Mouse (Mus musculus) kidney, postnatal 4 days (tissue): ENCODE measurements around the gene Sgpp1.
A peak's percentile ranks its signal among the peaks of the same experiment; 100 is the strongest.
"Not testable (repeated sequence)": the region's sequence is repeated elsewhere in the genome, so short reads cannot be mapped to it uniquely, and the experiment has no call there.

Source experiments
- DNase-seq, 2 experiments: peaks; one replicate each; pipeline ENCODE4 v3.0.0; 2021; ENCODE audit warnings: mixed read lengths in 2 of 2

The Sgpp1 gene

DNA sequence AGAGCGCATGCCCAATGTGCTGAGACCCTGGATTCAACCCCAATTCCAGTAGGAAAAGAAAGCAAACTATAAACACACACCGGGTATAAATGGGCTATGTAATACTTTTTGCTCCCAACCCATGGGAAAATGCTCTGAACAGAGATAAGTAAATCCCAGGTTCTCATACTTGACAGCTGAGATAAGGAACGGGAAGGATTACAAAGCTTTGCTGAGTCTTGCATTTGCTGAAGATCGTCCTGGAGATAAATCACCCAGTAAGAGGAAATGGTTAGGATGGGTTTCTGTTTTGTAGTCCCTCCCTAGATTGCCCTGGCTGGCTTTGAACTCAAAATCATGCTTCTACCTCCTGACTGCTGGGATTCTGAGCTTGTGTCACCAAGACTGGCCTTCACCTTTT is 48.2 kb downstream of the Sgpp1 start:
- no peak for DNase-seq

DNA sequence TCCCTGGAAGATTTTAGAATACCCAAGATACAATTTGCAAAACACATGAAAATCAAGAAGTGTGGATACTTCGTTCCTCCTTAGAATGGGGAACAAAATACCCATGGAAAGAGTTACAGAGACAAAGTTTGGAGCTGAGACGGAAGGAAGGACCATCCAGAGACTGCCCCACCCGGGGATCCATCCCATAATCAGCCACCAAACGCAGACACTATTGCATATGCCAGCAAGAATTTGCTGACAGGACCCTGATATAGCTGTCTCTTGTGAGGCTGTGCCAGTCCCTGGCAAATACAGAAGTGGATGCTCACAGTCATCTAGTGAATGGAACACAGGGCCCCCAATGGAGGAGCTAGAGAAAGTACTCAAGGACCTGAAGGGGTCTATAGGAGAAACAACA is 51.5 kb downstream of the Sgpp1 start:
- DNase-seq = not testable (repeated sequence)

DNA sequence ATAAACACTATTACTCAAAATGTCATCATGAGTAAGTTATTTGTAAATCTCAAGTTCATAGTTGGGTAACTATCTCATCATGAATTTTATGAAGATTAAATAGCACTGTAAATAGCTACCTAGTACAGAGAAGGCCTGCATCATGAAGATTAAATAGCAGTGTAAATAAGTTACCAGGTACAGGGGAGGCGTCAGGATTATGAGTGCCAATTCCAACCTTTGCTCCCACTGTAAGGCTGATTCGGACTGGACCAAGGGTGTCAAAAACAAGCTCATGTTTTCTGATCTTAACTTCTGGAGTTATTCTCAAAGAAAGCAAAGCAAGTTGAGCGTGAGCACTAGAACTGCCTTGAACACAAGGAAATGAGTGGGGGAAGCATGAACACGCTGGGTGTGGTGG is 51.9 kb downstream of the Sgpp1 start:
- no peak for DNase-seq

DNA sequence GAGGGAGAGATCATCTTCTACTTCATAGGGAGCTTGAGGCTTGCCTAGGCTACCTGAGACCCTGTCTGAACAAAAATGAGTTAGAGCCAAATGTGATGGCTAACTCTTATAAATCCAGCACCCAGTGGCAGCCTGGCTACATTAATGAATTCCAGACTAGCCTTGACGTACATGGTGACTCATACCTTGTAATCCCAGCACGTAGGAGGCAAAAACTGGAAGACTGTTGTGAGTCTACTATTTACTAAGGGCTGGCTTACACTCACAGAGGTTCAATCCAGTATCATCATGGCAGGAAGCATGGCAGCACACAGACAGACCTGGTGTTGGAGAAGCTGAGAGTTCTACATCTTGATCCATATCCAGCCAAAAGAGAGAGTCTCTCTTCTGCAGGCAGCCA is 52.7 kb downstream of the Sgpp1 start:
- no peak for DNase-seq

DNA sequence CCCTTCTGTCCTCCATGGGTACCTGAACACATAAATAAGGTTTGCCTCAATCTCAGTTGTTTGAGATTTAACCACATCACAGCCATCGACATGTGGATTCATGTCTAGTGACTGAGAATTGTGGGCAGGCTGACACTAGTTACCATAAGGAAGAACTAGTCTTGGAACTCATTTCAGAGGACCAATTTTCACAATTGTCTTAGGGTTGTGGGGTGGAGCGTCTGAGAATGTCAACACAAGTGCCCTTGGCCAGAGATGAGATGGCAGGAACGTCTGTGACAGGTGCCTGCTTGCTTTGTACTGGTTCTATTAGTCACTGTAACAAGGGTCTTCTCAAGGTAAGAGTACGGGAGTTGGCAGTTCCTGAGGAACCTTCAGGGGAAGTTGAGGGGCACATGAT is 54.4 kb downstream of the Sgpp1 start:
- no peak for DNase-seq

DNA sequence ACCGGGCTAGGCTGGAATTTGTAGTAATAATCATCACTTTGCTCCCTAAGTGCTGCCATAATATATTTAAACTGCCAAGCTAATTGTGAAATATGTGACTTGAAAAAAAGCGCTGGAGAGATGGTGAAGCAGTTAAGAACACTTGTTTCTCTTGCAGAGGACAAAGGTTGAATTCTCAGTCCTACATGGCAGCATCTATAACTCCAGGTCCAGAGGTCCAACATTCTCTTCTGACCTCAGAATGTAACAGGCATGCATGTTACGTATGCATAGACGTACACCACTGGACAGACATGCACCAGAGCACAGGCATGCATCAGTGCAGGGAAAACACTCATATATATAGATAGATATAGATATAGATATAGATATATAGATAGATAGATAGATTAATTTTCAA is 57.1 kb downstream of the Sgpp1 start:
- DNase-seq = no peak

DNA sequence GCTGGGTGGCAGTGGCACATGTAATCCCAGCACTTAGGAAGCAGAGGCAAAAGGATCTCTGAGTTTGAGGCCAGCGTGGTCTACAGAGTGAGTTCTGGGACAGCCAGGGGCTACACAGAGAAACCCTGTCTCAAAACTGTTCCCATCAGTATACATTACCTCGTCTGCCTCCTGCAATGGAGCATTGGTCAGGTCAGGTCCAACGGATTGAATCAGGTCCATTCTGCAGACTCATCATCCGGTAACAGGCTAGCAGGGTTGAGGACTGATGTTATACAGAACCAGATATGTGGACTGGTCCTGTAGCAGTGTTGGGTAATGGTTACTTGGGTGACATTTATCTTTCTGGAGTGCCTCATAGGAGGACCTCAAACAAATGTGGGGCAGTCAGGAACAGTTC is 62.9 kb downstream of the Sgpp1 start:
- no peak for DNase-seq

DNA sequence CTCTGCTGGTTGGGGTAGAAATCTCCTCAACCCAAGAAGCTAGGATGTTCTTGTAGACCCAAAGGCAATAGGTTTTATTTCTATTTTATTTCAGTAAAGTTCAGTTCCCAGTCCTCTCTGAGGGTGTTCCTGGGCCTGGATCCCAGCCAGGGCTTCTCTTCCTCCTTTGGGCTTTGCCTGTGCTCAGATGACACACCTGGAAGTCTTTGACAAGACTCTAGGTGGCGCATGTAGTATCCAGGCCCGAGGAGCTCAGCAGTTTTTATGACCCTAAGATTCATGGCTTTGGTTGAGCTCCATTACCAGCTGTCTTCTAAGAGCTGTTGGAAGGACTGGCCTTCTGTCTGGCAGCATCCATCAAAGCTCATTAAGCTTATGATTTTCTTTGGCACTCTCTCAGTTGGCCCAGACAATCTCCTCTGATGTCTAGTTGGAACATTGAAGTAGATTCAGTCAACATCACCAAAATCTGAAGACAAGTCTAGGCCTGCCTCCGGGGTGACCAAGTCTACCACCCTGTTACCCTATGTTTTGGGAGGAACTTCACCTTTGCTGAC is 63.7 kb downstream of the Sgpp1 start:
- DNase-seq = peak; percentile 20 to 36

DNA sequence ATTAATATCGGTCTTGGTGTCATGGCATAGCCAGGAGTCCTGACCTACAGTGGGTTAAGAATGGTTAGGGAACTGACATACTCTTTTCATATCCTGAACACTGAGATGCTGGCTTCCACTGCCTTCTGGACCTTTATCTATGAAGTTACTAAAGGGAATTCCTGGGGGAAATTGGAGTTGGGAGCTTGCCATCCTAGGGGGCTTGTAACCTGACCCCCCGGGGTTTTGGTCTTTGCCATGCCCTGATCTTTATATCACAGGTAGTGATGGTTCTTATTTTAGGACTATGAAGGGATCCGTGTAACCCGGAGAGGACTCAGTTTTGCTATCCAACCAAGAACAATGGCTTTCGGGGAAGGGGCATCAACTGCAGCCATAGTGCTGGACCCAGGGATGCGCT is 64.9 kb downstream of the Sgpp1 start:
- no peak for DNase-seq

DNA sequence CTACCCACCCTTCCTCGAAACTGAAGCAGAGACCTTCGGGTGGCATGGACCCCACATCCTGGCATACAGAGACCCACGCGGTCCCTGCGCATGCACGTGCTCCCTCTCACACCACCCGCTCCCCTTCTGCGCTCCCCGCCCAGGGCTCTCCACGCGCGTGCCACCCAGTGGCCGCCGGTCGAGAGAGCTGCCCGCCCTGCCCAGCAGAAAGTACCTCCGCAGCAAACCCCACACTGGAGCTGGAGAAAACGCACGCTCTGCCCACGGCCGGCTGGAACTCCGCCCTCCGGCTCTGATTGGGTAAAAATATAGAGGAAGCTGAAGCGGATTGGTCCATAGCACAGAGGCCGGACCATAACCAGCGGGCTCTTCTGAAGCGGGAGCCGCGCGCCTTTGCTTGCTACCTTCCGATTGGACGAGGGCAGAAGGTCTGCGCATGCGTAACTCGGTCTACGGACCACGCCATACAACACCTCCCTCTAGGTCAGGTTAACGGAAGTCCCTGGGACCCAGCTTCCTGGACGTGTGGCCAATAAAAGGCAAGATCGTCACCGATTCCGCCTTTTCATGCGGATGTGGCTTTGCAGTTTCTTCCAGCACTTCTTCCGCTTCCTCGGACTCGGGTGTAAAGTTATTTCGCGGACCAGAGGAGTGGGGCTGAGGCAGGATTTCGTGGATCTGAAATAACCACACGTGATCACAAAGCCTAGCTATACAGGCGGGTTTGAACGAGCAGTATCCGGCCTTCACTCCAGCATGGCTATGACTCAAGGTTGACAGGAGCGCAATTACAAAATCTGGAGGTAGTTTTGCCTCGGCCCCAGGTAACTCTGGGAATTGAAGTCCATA is 66.0 kb downstream of the Sgpp1 start, which contains the start of gene Wdr89:
Wdr89 (minus strand) TSS at position 280 of the 849 bp plus-strand sequence.
- peak; percentile 99 to 100 for DNase-seq

DNA sequence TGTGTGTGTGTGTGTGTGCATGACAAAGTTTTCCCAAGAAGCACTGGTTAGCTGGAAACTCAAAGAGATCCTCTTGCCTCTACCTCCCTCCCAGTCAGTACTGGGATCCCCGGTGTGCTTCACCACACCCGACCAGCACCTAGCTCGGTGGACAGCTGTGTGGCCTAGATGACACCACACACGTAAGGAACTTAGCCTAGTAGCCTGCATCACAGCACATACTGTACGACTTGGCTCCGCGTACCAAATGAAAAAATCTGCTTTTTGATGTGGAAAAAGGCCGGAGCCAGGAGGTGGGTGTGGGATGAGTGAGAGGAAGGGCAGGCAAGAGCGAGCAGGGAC is 66.6 kb downstream of the Sgpp1 start:
- DNase-seq = no peak

DNA sequence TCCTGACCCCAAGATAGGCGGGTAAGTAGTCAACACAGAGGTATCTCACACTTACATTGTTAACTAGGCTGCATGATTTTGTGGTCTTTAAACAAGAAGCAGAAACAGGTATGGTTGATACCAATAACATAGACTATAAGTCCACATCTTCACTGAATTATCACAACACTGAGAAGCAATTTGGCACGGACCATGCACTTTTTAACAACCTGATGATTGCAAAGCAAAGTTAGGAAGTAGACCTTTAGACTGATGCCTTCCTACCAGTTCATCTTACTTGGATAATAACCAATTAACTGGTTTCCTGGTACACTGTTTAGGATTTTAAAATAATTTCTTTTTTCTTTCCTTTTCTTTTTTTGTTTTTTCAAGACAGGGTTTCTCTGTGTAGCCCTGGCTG is 67.3 kb downstream of the Sgpp1 start:
- DNase-seq = no peak

DNA sequence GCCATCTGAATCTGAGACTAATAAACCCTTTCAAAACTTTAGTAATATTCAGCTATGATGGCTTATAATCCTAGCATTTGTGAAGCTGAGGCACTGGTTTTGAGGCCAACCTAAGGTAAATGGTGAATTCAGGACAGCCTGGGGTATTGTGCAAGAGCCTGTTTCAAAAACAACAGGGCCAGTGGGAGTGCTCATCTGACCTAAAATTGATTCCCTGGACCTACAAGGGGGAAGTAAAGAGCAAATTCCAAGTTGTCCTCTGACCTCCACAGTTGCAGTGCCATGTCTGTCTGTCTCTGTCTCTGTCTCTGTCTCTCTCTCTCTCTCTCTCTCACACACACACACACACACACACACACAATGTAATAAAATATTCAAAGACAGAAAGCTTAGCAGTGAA is 68.6 kb downstream of the Sgpp1 start:
- no peak for DNase-seq

DNA sequence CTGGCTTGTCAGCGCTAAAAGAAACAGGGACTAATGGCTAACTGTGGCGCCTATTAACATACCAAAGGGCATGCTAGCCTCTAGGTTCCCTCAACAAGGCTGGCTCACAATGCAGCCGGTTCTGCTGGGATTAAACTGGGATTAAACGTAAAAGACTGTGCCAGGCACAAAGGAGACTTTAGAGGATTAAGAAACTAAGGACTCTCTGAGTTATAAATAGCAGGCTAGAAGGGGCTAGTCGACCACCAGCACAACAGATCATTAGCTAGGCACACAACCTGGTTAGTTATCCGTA is 71.1 kb downstream of the Sgpp1 start:
- peak; percentile 16 to 41 for DNase-seq
